Mouse (Mus musculus) MEL (cell line): ENCODE measurements around the gene Tsc22d3.

ENCODE experiments used
- CHD2 ChIP-seq: IDR thresholded peaks from 2 replicates; pipeline ENCODE4 v1.6.1; 2011; ENCODE audit warnings: low read length, improper control_type of control experiment
- CTCF ChIP-seq, 3 experiments: IDR thresholded peaks in 2 of 3; conservative IDR thresholded peaks in 1 of 3; 2 replicates each; pipeline ENCODE4 v1.5.1; 2011 to 2012; ENCODE audit warnings: low read length in 3 of 3, low read depth in 2 of 3, mild to moderate bottlenecking in 2 of 3, improper control_type of control experiment in 1 of 3, inconsistent platforms in 1 of 3, mixed read lengths in 1 of 3, moderate library complexity in 1 of 3; ENCODE audit not compliant: control insufficient read depth in 1 of 3, insufficient read depth in 1 of 3, poor library complexity in 1 of 3, severe bottlenecking in 1 of 3
- EP300 ChIP-seq, 2 experiments: IDR thresholded peaks; 2 replicates each; pipeline ENCODE4 v1.6.1; 2011; ENCODE audit warnings: improper control_type of control experiment in 2 of 2, low read length in 2 of 2, low read depth in 1 of 2, mild to moderate bottlenecking in 1 of 2
- JUND ChIP-seq: IDR thresholded peaks from 2 replicates; pipeline ENCODE4 v1.6.1; 2011; ENCODE audit warnings: low read depth, mild to moderate bottlenecking, improper control_type of control experiment, low read length
- KAT2A ChIP-seq: conservative IDR thresholded peaks from 2 replicates; pipeline ENCODE4 v1.6.1; 2012; ENCODE audit warnings: low read depth, low read length, improper control_type of control experiment, inconsistent platforms
- MAFK ChIP-seq: IDR thresholded peaks from 2 replicates; pipeline ENCODE4 v1.6.1; 2011; ENCODE audit warnings: low read depth, mild to moderate bottlenecking, low read length, improper control_type of control experiment, borderline replicate concordance
- POLR2A ChIP-seq, 2 experiments: IDR thresholded peaks; 2 replicates each; pipeline ENCODE4 v1.6.1; 2011 to 2012; ENCODE audit warnings: low read length in 2 of 2, mild to moderate bottlenecking in 2 of 2, control low read depth in 1 of 2, improper control_type of control experiment in 1 of 2, low read depth in 1 of 2, moderate library complexity in 1 of 2; ENCODE audit not compliant: control insufficient read depth in 1 of 2, insufficient read depth in 1 of 2, poor library complexity in 1 of 2
- TBP ChIP-seq: IDR thresholded peaks from 2 replicates; pipeline ENCODE4 v1.8.0; 2011; ENCODE audit warnings: low read depth, low read length, improper control_type of control experiment

DNA sequence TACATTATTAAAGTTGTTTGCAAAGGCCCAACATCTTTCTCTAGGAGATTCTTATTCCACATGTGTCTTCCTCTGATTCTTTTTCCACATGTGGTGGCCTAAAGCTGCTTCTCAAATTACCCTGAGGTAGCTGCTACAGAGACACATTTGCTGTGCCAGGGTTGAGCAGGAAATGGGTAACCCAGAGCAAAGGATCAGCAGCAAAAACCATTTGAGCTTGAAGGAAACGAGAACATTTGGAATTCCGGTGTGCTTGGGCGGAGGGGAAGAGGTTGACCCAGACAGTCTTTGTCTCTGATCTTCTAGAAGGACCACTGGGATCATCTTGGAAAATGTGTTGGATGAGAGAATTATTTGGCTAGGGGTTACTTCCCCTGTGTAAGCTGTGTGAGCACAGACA, 24.8 kb downstream of the Tsc22d3 start:
- TF ChIP-seq TBP = no peak
- TF ChIP-seq JUND = no peak
- TF ChIP-seq MAFK = no peak
- no peak for TF ChIP-seq KAT2A
- TF ChIP-seq EP300 (IDR thresholded peaks at IDR 0.05; ENCODE audit: low read depth in 1 of 2, low read length in 2 of 2) = no peak
- TF ChIP-seq CTCF (IDR thresholded peaks at IDR 0.05 in 2 of 3, conservative IDR thresholded peaks at IDR 0.05 in 1 of 3; ENCODE audit: control insufficient read depth in 1 of 3, insufficient read depth in 1 of 3, low read depth in 2 of 3, low read length in 3 of 3, poor library complexity in 1 of 3, severe bottlenecking in 1 of 3) = no peak
- no peak for TF ChIP-seq POLR2A (IDR thresholded peaks at IDR 0.05; ENCODE audit: control insufficient read depth in 1 of 2, insufficient read depth in 1 of 2, low read depth in 1 of 2, low read length in 2 of 2, poor library complexity in 1 of 2)
- no peak for TF ChIP-seq CHD2
